Mouse (Mus musculus): Measurements from ENCODE around the gene Sash1.

DNA sequence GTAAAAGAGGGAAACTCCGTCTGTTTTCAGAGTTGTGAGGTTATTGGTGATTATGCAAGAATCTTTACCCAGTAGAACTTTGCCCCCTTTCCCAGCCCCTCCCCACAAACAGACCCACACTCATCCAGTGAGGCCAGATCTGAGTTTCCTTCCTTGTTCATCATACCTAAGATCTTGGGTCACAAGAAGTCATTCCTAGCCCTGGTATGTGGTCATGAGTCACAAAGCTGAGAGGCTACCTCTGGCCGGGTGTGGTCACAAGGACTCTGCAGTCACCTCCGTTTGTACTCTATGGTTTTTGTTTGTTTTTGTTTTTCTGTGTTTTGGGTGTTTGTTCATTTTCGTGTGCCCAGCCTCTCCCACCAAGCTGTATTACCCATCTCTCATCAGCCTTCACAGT lies 4.6 kb upstream of the Sash1 start:
- TF ChIP-seq CTCF (IDR thresholded peaks at IDR 0.05; ENCODE audit: extremely low read depth, insufficient read depth, low read length) (no peak), POLR2A (IDR thresholded peaks at IDR 0.05; ENCODE audit: extremely low read depth, insufficient read depth, low read length) (no peak)

Measured in cortical plate, adult 2 months (tissue).